In the genomic region with DNA sequence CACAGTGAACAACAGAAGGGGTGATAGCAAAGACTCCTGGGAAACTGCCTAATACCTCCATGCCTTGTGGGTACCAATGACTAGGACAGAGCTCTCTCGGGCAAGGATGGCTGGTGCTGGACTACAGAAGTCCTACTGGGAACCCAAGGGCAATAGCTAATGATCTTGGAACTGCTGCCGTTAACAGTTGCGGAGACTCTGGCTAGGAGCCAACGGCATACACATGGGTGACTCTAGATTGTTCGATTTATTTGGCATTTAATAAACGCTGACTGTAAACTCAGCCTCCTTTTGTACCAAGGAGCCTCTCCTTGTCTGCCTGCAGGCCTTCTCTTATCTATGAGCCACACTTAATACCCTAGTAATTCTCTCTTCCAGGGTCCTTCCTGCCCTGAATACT, we compare ENCODE assay signal across 28 mouse cellular contexts.
DNase-seq lines count a peak whose midpoint lies in the region; ATAC-seq and TF ChIP-seq lines count a peak whose summit lies in the region.
"Had no signal": no experiment of that assay in that cellular context is flagged by ENCODE, and none has a peak within 500 bp of the region (broad histone marks: within the 10 kb centered on the region; RNA-seq: fewer than 3 reads in every experiment).

No protein-coding gene starts in this region.

- TF ChIP-seq EP300 in liver, postnatal 0 days (IDR thresholded peaks at IDR 0.05; ENCODE audit: low read depth): peak; percentile 63

- H3K36me3 ChIP-seq in hindbrain, postnatal 0 days (ENCODE audit: insufficient read depth, low read length): no peaks in the 10 kb centered on the region
- H3K36me3 ChIP-seq in hindbrain, embryonic 10.5 days: 0 out of 2 replicates have a peak, but pooled peaks cover 3% of the 10 kb centered on the region
- H3K36me3 ChIP-seq in liver, embryonic 12.5 days: no peaks in the 10 kb centered on the region
- no peaks in the 10 kb centered on the region for H3K36me3 ChIP-seq in liver, postnatal 0 days (replicated peaks; ENCODE audit: insufficient read depth, low read length)
- no peaks in the 10 kb centered on the region for H3K36me3 ChIP-seq in heart, embryonic 10.5 days
- peaks cover 9% of the 10 kb centered on the region; the same call in 1 of the 2 replicates for H3K36me3 ChIP-seq in midbrain, embryonic 15.5 days (replicated peaks)
- H3K36me3 ChIP-seq: embryonic facial prominence, embryonic 12.5 days; forebrain, embryonic 10.5 days; G1E; heart, embryonic 15.5 days; limb, embryonic 13.5 days; neural tube, embryonic 12.5 days had no signal

- H3K4me2 ChIP-seq in hindbrain, postnatal 0 days (ENCODE audit: low read depth, low read length): no peak overlapping the region
- peak overlapping the region; percentile 43 for H3K4me2 ChIP-seq in liver, embryonic 12.5 days
- peak overlapping the region; percentile 41 for H3K4me2 ChIP-seq in liver, postnatal 0 days (ENCODE audit: low read depth, low read length)
- no peak overlapping the region for H3K4me2 ChIP-seq in midbrain, embryonic 15.5 days
- H3K4me2 ChIP-seq: embryonic facial prominence, embryonic 12.5 days; heart, embryonic 15.5 days; hindbrain, embryonic 12.5 days; limb, embryonic 13.5 days; midbrain, embryonic 11.5 days; neural tube, embryonic 12.5 days had no signal

- no peaks in the 10 kb centered on the region for H3K4me1 ChIP-seq in hindbrain, postnatal 0 days (ENCODE audit: insufficient read depth, low read length)
- H3K4me1 ChIP-seq in hindbrain, embryonic 10.5 days (replicated peaks): no peaks in the 10 kb centered on the region
- H3K4me1 ChIP-seq in liver, embryonic 12.5 days: peaks cover 77% of the 10 kb centered on the region
- H3K4me1 ChIP-seq in liver, postnatal 0 days (ENCODE audit: insufficient read depth): peaks cover 26% of the 10 kb centered on the region
- peaks cover 8% of the 10 kb centered on the region for H3K4me1 ChIP-seq in heart, embryonic 10.5 days
- no peaks in the 10 kb centered on the region for H3K4me1 ChIP-seq in midbrain, embryonic 15.5 days
- H3K4me1 ChIP-seq: embryonic facial prominence, embryonic 12.5 days; forebrain, embryonic 10.5 days; heart, embryonic 15.5 days; limb, embryonic 13.5 days; neural tube, embryonic 12.5 days had no signal

- no peak overlapping the region for H3K9ac ChIP-seq in hindbrain, postnatal 0 days (replicated peaks; ENCODE audit: low read length)
- H3K9ac ChIP-seq in liver, embryonic 12.5 days: no peak overlapping the region
- H3K9ac ChIP-seq in liver, postnatal 0 days (replicated peaks): no peak overlapping the region
- H3K9ac ChIP-seq in midbrain, embryonic 15.5 days: no peak overlapping the region
- H3K9ac ChIP-seq: embryonic facial prominence, embryonic 12.5 days; heart, embryonic 15.5 days; hindbrain, embryonic 12.5 days; limb, embryonic 13.5 days; neural tube, embryonic 12.5 days had no signal

- peak; percentile 6 for DNase-seq in cerebellum, adult 9-11 months
- DNase-seq in hindbrain, postnatal 0 days (ENCODE audit: low spot score): peak; percentile 23
- no peak for DNase-seq in hindbrain, embryonic 10.5 days (ENCODE audit: low spot score)
- DNase-seq in liver, postnatal 0 days: peak; percentile 30
- DNase-seq in heart, embryonic 10.5 days (ENCODE audit: low spot score): no peak
- DNase-seq: adrenal gland, adult 8-10 months; cerebellum, postnatal 36 days; embryo, embryonic 11 days; kidney, adult 11 months; kidney, postnatal 14 days; layer of hippocampus, adult 9-11 months; lung, adult 2 months; lung, postnatal 10 days; thymus, postnatal 14 days had no signal

- ATAC-seq in cerebellum, adult (ENCODE audit: insufficient number of reproducible peaks, low FRiP score, low TSS enrichment): no peak
- ATAC-seq in hindbrain, postnatal 0 days: no peak
- ATAC-seq in liver, embryonic 12.5 days: no peak
- peak; percentile 53 for ATAC-seq in liver, postnatal 0 days
- ATAC-seq in midbrain, embryonic 15.5 days (replicated peaks): no peak
- ATAC-seq: inflammation-experienced regulatory T-cells, adult 6 months had no signal

- TF ChIP-seq CTCF in hindbrain, postnatal 0 days (IDR thresholded peaks at IDR 0.05; ENCODE audit: low read depth): no peak
- TF ChIP-seq CTCF in liver, postnatal 0 days (IDR thresholded peaks at IDR 0.05; ENCODE audit: low read depth): no peak

- H3K4me3 ChIP-seq in hindbrain, postnatal 0 days (ENCODE audit: low read length): no peak overlapping the region
- no peak overlapping the region for H3K4me3 ChIP-seq in hindbrain, embryonic 10.5 days
- no peak overlapping the region for H3K4me3 ChIP-seq in liver, embryonic 12.5 days
- H3K4me3 ChIP-seq in liver, postnatal 0 days (ENCODE audit: low read depth, low read length): no peak overlapping the region
- H3K4me3 ChIP-seq in heart, embryonic 10.5 days: no peak overlapping the region
- no peak overlapping the region for H3K4me3 ChIP-seq in midbrain, embryonic 15.5 days
- H3K4me3 ChIP-seq: embryonic facial prominence, embryonic 12.5 days; forebrain, embryonic 10.5 days; heart, embryonic 15.5 days; hindbrain, embryonic 12.5 days; limb, embryonic 13.5 days; myocyte; neural tube, embryonic 12.5 days had no signal

- WGBS in hindbrain, postnatal 0 days: 53% methylated on average over 6 of the region's 6 CpGs
- 95% methylated on average over 6 of the region's 6 CpGs for WGBS in hindbrain, embryonic 10.5 days
- WGBS in liver, embryonic 12.5 days (ENCODE audit: insufficient replicate concordance): 70% methylated on average over 6 of the region's 6 CpGs
- WGBS in liver, postnatal 0 days (ENCODE audit: insufficient replicate concordance): 43% methylated on average over 6 of the region's 6 CpGs
- 91% methylated on average over 6 of the region's 6 CpGs for WGBS in heart, embryonic 10.5 days
- 64% methylated on average over 6 of the region's 6 CpGs for WGBS in midbrain, embryonic 15.5 days

- H3K27me3 ChIP-seq in hindbrain, postnatal 0 days (ENCODE audit: insufficient read depth, low read length): no peaks in the 10 kb centered on the region
- H3K27me3 ChIP-seq in hindbrain, embryonic 10.5 days (ENCODE audit: insufficient read depth, poor library complexity, severe bottlenecking): no peaks in the 10 kb centered on the region
- no peaks in the 10 kb centered on the region for H3K27me3 ChIP-seq in liver, embryonic 12.5 days (replicated peaks)
- H3K27me3 ChIP-seq in liver, postnatal 0 days (ENCODE audit: insufficient read depth, low read length): no peaks in the 10 kb centered on the region
- peaks cover 24% of the 10 kb centered on the region for H3K27me3 ChIP-seq in heart, embryonic 10.5 days (ENCODE audit: insufficient read depth, poor library complexity, severe bottlenecking)
- no peaks in the 10 kb centered on the region for H3K27me3 ChIP-seq in midbrain, embryonic 15.5 days (replicated peaks)
- H3K27me3 ChIP-seq: embryonic facial prominence, embryonic 12.5 days; hindbrain, embryonic 12.5 days; limb, embryonic 13.5 days; neural tube, embryonic 12.5 days had no signal

- no peak overlapping the region for H3K27ac ChIP-seq in hindbrain, postnatal 0 days
- H3K27ac ChIP-seq in hindbrain, embryonic 10.5 days: no peak overlapping the region
- H3K27ac ChIP-seq in liver, embryonic 12.5 days: no peak overlapping the region; the same call in 1 of the 2 replicates
- no peak overlapping the region for H3K27ac ChIP-seq in liver, postnatal 0 days (ENCODE audit: low read depth)
- H3K27ac ChIP-seq in heart, embryonic 10.5 days: no peak overlapping the region
- no peak overlapping the region for H3K27ac ChIP-seq in midbrain, embryonic 15.5 days
- H3K27ac ChIP-seq: embryonic facial prominence, embryonic 12.5 days; forebrain, embryonic 10.5 days; heart, embryonic 15.5 days; hindbrain, embryonic 12.5 days; limb, embryonic 13.5 days; macrophage; neural tube, embryonic 12.5 days had no signal

- H3K9me3 ChIP-seq in hindbrain, postnatal 0 days (ENCODE audit: low read length): no peaks in the 10 kb centered on the region
- H3K9me3 ChIP-seq in hindbrain, embryonic 10.5 days: no peaks in the 10 kb centered on the region
- H3K9me3 ChIP-seq in liver, embryonic 12.5 days (replicated peaks): no peaks in the 10 kb centered on the region
- H3K9me3 ChIP-seq in liver, postnatal 0 days (ENCODE audit: low read length): no peaks in the 10 kb centered on the region
- H3K9me3 ChIP-seq in heart, embryonic 10.5 days: no peaks in the 10 kb centered on the region
- H3K9me3 ChIP-seq in midbrain, embryonic 15.5 days: no peaks in the 10 kb centered on the region
- H3K9me3 ChIP-seq: embryonic facial prominence, embryonic 12.5 days; forebrain, embryonic 10.5 days; heart, embryonic 15.5 days; hindbrain, embryonic 12.5 days; limb, embryonic 13.5 days; neural tube, embryonic 12.5 days had no signal

Comparison
In these comparisons a context has a peak if more than half of its experiments do, and no peak if none do; other contexts are left out.
1. DNase-seq: peak in cerebellum, adult 9-11 months (single experiment), hindbrain, postnatal 0 days (single experiment) and liver, postnatal 0 days (single experiment); none in hindbrain, embryonic 10.5 days (single experiment) and heart, embryonic 10.5 days (single experiment).
2. H3K4me2 ChIP-seq: peak in liver, embryonic 12.5 days (single experiment) and liver, postnatal 0 days (single experiment); none in hindbrain, postnatal 0 days (single experiment) and midbrain, embryonic 15.5 days (single experiment).